Mouse (Mus musculus) central nervous system, embryonic 18 days (tissue): ENCODE results near the gene Adamts3. TPM values are rescaled to one million over a fixed set of nuclear protein-coding genes. Genes with fewer than 3 reads are reported as not detected.

ENCODE experiments used
- polyA plus RNA-seq: library from polyadenylated mRNA; depleted of rRNA; stranded (reverse); fragments of >200 nt; gene quantifications from 2 replicates; pipeline ENCODE4 v1.2.3, GENCODE M21; 2012; rRNA removed

Adamts3 gene
- 12.9 and 13.6 TPM in 2 replicates for polyA plus RNA-seq

GRCm38 (mm10) chr5:89883051-89883907 lies at the start of gene Adamts3:
Gene Adamts3, minus strand, starts transcription at chr5:89883334.

